Mouse (Mus musculus) liver, embryonic 13.5 days (tissue): Measurements from ENCODE around the gene Cadm4. TPM values are rescaled to one million over a fixed set of nuclear protein-coding genes. Genes with fewer than 3 reads are reported as not detected.
A peak's percentile ranks its signal among the peaks of the same experiment; 100 is the strongest.
"Not testable (repeated sequence)": the region's sequence is repeated elsewhere in the genome, so short reads cannot be mapped to it uniquely, and the experiment has no call there.

Experiments
- ATAC-seq: fragments of 200-750 bp; cut with Nextera tagmentation; 2 replicates; pipeline ENCODE4 v1.8.0; 2017; ENCODE audit warnings: low read depth, mild to moderate bottlenecking, moderate number of reproducible peaks, moderate library complexity
- DNase-seq: peaks from one replicate; pipeline ENCODE4 v3.0.0; 2022
- H3K27ac ChIP-seq: fragments of 300-500 bp; sonication (generic); 2 replicates; pipeline ENCODE4 v1.5.1; 2015; ENCODE audit warnings: moderate library complexity, mild to moderate bottlenecking, inconsistent platforms
- H3K27me3 ChIP-seq: fragments of 300-500 bp; sonication (generic); 2 replicates; pipeline ENCODE4 v1.6.1; 2015; ENCODE audit warnings: mild to moderate bottlenecking, inconsistent platforms
- H3K36me3 ChIP-seq: fragments of 300-500 bp; sonication (generic); 2 replicates; pipeline ENCODE4 v1.6.1; 2015; ENCODE audit warnings: mild to moderate bottlenecking, inconsistent platforms
- H3K4me1 ChIP-seq: fragments of 300-500 bp; sonication (generic); replicated peaks from 2 replicates; pipeline ENCODE4 v1.6.1; 2015; ENCODE audit warnings: inconsistent platforms
- H3K4me2 ChIP-seq: fragments of 300-500 bp; sonication (generic); 2 replicates; pipeline ENCODE4 v1.6.1; 2015; ENCODE audit warnings: inconsistent platforms, mild to moderate bottlenecking, moderate library complexity
- H3K4me3 ChIP-seq: fragments of 300-500 bp; sonication (generic); replicated peaks from 2 replicates; pipeline ENCODE4 v1.5.1; 2015; ENCODE audit warnings: mild to moderate bottlenecking, inconsistent platforms
- H3K9ac ChIP-seq: fragments of 300-500 bp; sonication (generic); 2 replicates; pipeline ENCODE4 v1.6.1; 2015; ENCODE audit warnings: mild to moderate bottlenecking, inconsistent platforms
- H3K9me3 ChIP-seq: fragments of 300-500 bp; sonication (generic); replicated peaks from 2 replicates; pipeline ENCODE4 v1.6.1; 2016; ENCODE audit warnings: inconsistent platforms
- WGBS: fragments of 180-500 bp; shearing (Covaris S2); methylation state at CpG from one replicate; pipeline ENCODE4 v1.1.7; 2015; ENCODE audit not compliant: insufficient replicate concordance; 5-methylcytosine and 5-hydroxymethylcytosine counted together
- polyA plus RNA-seq: library from polyadenylated mRNA; unstranded; fragments of >200 nt; fragmentation: Nextera tagmentation; extraction: Ambion mirVana; gene quantifications from 2 replicates; pipeline ENCODE4 v1.2.1, GENCODE M21; 2015

Gene Cadm4
- polyA plus RNA-seq, 1 experiment from 2014 or later, result 0.20 TPM

- ATAC-seq, result no peak
- Histone ChIP-seq H3K27ac (no peak overlapping the region), H3K9ac (peak overlapping the region; percentile 41), H3K9me3 (0 out of 2 replicates have a peak, but pooled peaks cover 3% of the 10 kb centered on the region), H3K27me3 (peaks cover 78% of the 10 kb centered on the region), H3K4me1 (peaks cover 20% of the 10 kb centered on the region), H3K4me2 (peak overlapping the region; percentile 75), H3K36me3 (no peaks in the 10 kb centered on the region), H3K4me3 (peak overlapping the region; percentile 59)
- WGBS, result 2% methylated on average over 23 of the region's 38 CpGs
- no peak for DNase-seq
Observed at GRCm38 (mm10) chr7:24482208-24483020, 591 bp downstream of the Cadm4 start.

GRCm38 (mm10) chr7:24483291-24483690, 1.5 kb downstream of the Cadm4 start:
- not testable (repeated sequence) for H3K9me3 ChIP-seq, H3K27ac ChIP-seq, H3K36me3 ChIP-seq, H3K9ac ChIP-seq, DNase-seq, H3K4me3 ChIP-seq, ATAC-seq, H3K4me2 ChIP-seq
- WGBS, result 32% methylated on average over 6 of the region's 6 CpGs
- H3K27me3 ChIP-seq, result peaks cover 78% of the 10 kb centered on the region
- H3K4me1 ChIP-seq, result peaks cover 20% of the 10 kb centered on the region

GRCm38 (mm10) chr7:24485481-24485880, 3.7 kb downstream of the Cadm4 start:
- DNase-seq (no peak), ATAC-seq (no peak)
- no peak overlapping the region for H3K4me2 ChIP-seq
- H3K36me3 ChIP-seq, result no peaks in the 10 kb centered on the region
- H3K27me3 ChIP-seq, result peaks cover 60% of the 10 kb centered on the region
- H3K9ac ChIP-seq, result no peak overlapping the region
- no peak overlapping the region for H3K27ac ChIP-seq
- 65% methylated on average over 9 of the region's 9 CpGs for WGBS
- H3K9me3 ChIP-seq, result no peaks in the 10 kb centered on the region
- peaks cover 20% of the 10 kb centered on the region for H3K4me1 ChIP-seq
- H3K4me3 ChIP-seq, result no peak overlapping the region

- Histone ChIP-seq H3K9ac (no peak overlapping the region), H3K27me3 (peaks cover 48% of the 10 kb centered on the region), H3K4me2 (no peak overlapping the region), H3K36me3 (no peaks in the 10 kb centered on the region), H3K4me1 (peaks cover 10% of the 10 kb centered on the region), H3K27ac (no peak overlapping the region), H3K9me3 (no peaks in the 10 kb centered on the region), H3K4me3 (no peak overlapping the region)
- 0 out of 2 replicates have a peak, but pooled peaks have one; percentile 26 for ATAC-seq
- DNase-seq, result no peak
- 44% methylated on average over 9 of the region's 9 CpGs for WGBS
Observed at GRCm38 (mm10) chr7:24486654-24487130, 4.9 kb downstream of the Cadm4 start.

- no peak for DNase-seq
- H3K4me3 ChIP-seq, result no peak overlapping the region
- no peaks in the 10 kb centered on the region for H3K9me3 ChIP-seq
- ATAC-seq, result peak; percentile 25; the same call in 1 of the 2 replicates
- no peak overlapping the region for H3K9ac ChIP-seq
- WGBS, result 44% methylated on average over 3 of the region's 3 CpGs
- H3K36me3 ChIP-seq, result no peaks in the 10 kb centered on the region
- peaks cover 41% of the 10 kb centered on the region for H3K27me3 ChIP-seq
- no peak overlapping the region for H3K4me2 ChIP-seq
- H3K4me1 ChIP-seq, result 0 out of 2 replicates have a peak, but pooled peaks cover 4% of the 10 kb centered on the region
- H3K27ac ChIP-seq, result no peak overlapping the region
Observed at GRCm38 (mm10) chr7:24487403-24487802, 5.6 kb downstream of the Cadm4 start.

GRCm38 (mm10) chr7:24488303-24488702, 6.5 kb downstream of the Cadm4 start:
- H3K4me2 ChIP-seq, result no peak overlapping the region
- 0 out of 2 replicates have a peak, but pooled peaks cover 4% of the 10 kb centered on the region for H3K4me1 ChIP-seq
- no peak overlapping the region for H3K9ac ChIP-seq
- no peaks in the 10 kb centered on the region for H3K36me3 ChIP-seq
- ATAC-seq, result no peak
- H3K4me3 ChIP-seq, result no peak overlapping the region
- 67% methylated on average over 8 of the region's 8 CpGs for WGBS
- peaks cover 32% of the 10 kb centered on the region for H3K27me3 ChIP-seq
- no peak for DNase-seq
- H3K27ac ChIP-seq, result no peak overlapping the region
- no peaks in the 10 kb centered on the region for H3K9me3 ChIP-seq

GRCm38 (mm10) chr7:24499856-24500577, 18.2 kb downstream of the Cadm4 start:
- H3K4me2 ChIP-seq, result peak overlapping the region; percentile 30
- no peak overlapping the region for H3K9ac ChIP-seq
- no peaks in the 10 kb centered on the region for H3K9me3 ChIP-seq
- 0 out of 2 replicates have a peak overlapping the region, but pooled peaks have one; percentile 11 for H3K4me3 ChIP-seq
- peaks cover 74% of the 10 kb centered on the region for H3K27me3 ChIP-seq
- H3K27ac ChIP-seq, result no peak overlapping the region
- 13% methylated on average over 43 of the region's 43 CpGs for WGBS
- DNase-seq (no peak), ATAC-seq (no peak)
- H3K36me3 ChIP-seq, result no peaks in the 10 kb centered on the region
- H3K4me1 ChIP-seq, result peaks cover 22% of the 10 kb centered on the region

GRCm38 (mm10) chr7:24500929-24501328, 19.1 kb downstream of the Cadm4 start:
- Histone ChIP-seq H3K4me3 (no peak overlapping the region), H3K9me3 (no peaks in the 10 kb centered on the region), H3K4me1 (peaks cover 30% of the 10 kb centered on the region), H3K4me2 (no peak overlapping the region), H3K9ac (no peak overlapping the region), H3K27ac (no peak overlapping the region), H3K27me3 (peaks cover 81% of the 10 kb centered on the region), H3K36me3 (no peaks in the 10 kb centered on the region)
- ATAC-seq (no peak), DNase-seq (peak; percentile 37)
- WGBS, result 15% methylated on average over 7 of the region's 7 CpGs

- DNase-seq, result peak; percentile 28
- Histone ChIP-seq H3K27ac (no peak overlapping the region), H3K4me3 (no peak overlapping the region), H3K4me1 (peaks cover 36% of the 10 kb centered on the region), H3K36me3 (no peaks in the 10 kb centered on the region), H3K27me3 (peaks cover 84% of the 10 kb centered on the region), H3K4me2 (no peak overlapping the region), H3K9me3 (no peaks in the 10 kb centered on the region), H3K9ac (no peak overlapping the region)
- no peak for ATAC-seq
- 33% methylated on average over 21 of the region's 21 CpGs for WGBS
Observed at GRCm38 (mm10) chr7:24501492-24501891, 19.7 kb downstream of the Cadm4 start.

- H3K4me2 ChIP-seq, result peak overlapping the region; percentile 29
- no peak overlapping the region for H3K9ac ChIP-seq
- DNase-seq, result no peak
- H3K27me3 ChIP-seq, result peaks cover 70% of the 10 kb centered on the region
- 12% methylated on average over 9 of the region's 10 CpGs for WGBS
- H3K9me3 ChIP-seq, result no peaks in the 10 kb centered on the region
- H3K36me3 ChIP-seq, result no peaks in the 10 kb centered on the region
- H3K4me3 ChIP-seq, result no peak overlapping the region
- no peak for ATAC-seq
- H3K4me1 ChIP-seq, result peaks cover 53% of the 10 kb centered on the region
- H3K27ac ChIP-seq, result no peak overlapping the region
Observed at GRCm38 (mm10) chr7:24504004-24504403, 22.2 kb downstream of the Cadm4 start.

- 10% methylated on average over 4 of the region's 4 CpGs for WGBS
- H3K9me3 ChIP-seq, result no peaks in the 10 kb centered on the region
- peaks cover 62% of the 10 kb centered on the region for H3K27me3 ChIP-seq
- no peak overlapping the region for H3K9ac ChIP-seq
- H3K4me3 ChIP-seq, result no peak overlapping the region
- DNase-seq, result no peak
- no peak for ATAC-seq
- no peak overlapping the region; the same call in 1 of the 2 replicates for H3K27ac ChIP-seq
- no peak overlapping the region for H3K4me2 ChIP-seq
- H3K36me3 ChIP-seq, result no peaks in the 10 kb centered on the region
- peaks cover 54% of the 10 kb centered on the region for H3K4me1 ChIP-seq
Observed at GRCm38 (mm10) chr7:24504868-24505267, 23.0 kb downstream of the Cadm4 start.
